Mouse (Mus musculus) limb, embryonic 14.5 days (tissue): Measurements from ENCODE around the gene Eif1ad. TPM values are rescaled to one million over a fixed set of nuclear protein-coding genes. Genes with fewer than 3 reads are reported as not detected.
A peak's percentile ranks its signal among the peaks of the same experiment; 100 is the strongest.

ENCODE experiments used
- ATAC-seq: fragments of 200-750 bp; cut with Nextera tagmentation; 2 replicates; pipeline ENCODE4 v1.8.0; 2017; ENCODE audit warnings: low read depth, moderate number of reproducible peaks, moderate TSS enrichment; ENCODE audit not compliant: low FRiP score
- DNase-seq: peaks from one replicate; pipeline ENCODE4 v3.0.0-alpha.2; 2015; ENCODE audit warnings: low spot score
- H3K27ac ChIP-seq: fragments of 300-500 bp; sonication (generic); replicated peaks from 2 replicates; pipeline ENCODE4 v1.5.1; 2014; ENCODE audit warnings: low read depth, mild to moderate bottlenecking, low read length, moderate library complexity, mixed read lengths
- H3K27me3 ChIP-seq: fragments of 300-500 bp; sonication (generic); 2 replicates; pipeline ENCODE4 v1.6.1; 2014; ENCODE audit warnings: low read length, mixed read lengths; ENCODE audit not compliant: control insufficient read depth, insufficient read depth
- H3K36me3 ChIP-seq: fragments of 300-500 bp; sonication (generic); 2 replicates; pipeline ENCODE4 v1.6.1; 2014; ENCODE audit warnings: mild to moderate bottlenecking, low read length, moderate library complexity, mixed read lengths; ENCODE audit not compliant: control insufficient read depth, insufficient read depth
- H3K4me1 ChIP-seq: fragments of 300-500 bp; sonication (generic); 2 replicates; pipeline ENCODE4 v1.6.1; 2014; ENCODE audit warnings: antibody characterized with exemption, low read length, mixed read lengths; ENCODE audit not compliant: control insufficient read depth, insufficient read depth
- H3K4me2 ChIP-seq: fragments of 300-500 bp; sonication (generic); replicated peaks from 2 replicates; pipeline ENCODE4 v1.6.1; 2014; ENCODE audit warnings: low read depth, mild to moderate bottlenecking, low read length, moderate library complexity; ENCODE audit not compliant: severe bottlenecking
- H3K4me3 ChIP-seq: fragments of 300-500 bp; sonication (generic); replicated peaks from 2 replicates; pipeline ENCODE4 v1.5.1; 2014; ENCODE audit warnings: low read length
- H3K9ac ChIP-seq: fragments of 300-500 bp; sonication (generic); 2 replicates; pipeline ENCODE4 v1.6.1; 2014; ENCODE audit warnings: mild to moderate bottlenecking, low read depth, low read length, moderate library complexity; ENCODE audit not compliant: severe bottlenecking
- H3K9me3 ChIP-seq: fragments of 300-500 bp; sonication (generic); 2 replicates; pipeline ENCODE4 v1.6.1; 2016; ENCODE audit warnings: low read length; ENCODE audit not compliant: control insufficient read depth
- POLR2A ChIP-seq: fragments of 200-500 bp; IDR thresholded peaks from 2 replicates; pipeline ENCODE4 v1.8.0; 2012; ENCODE audit warnings: inconsistent platforms, mild to moderate bottlenecking, moderate library complexity, borderline replicate concordance; ENCODE audit not compliant: insufficient read depth, insufficient read length; ENCODE audit errors: extremely low read depth
- WGBS: fragments of 180-500 bp; shearing (Covaris S2); extraction: QIAGEN DNeasy Blood & Tissue Kit; methylation state at CpG from one replicate; pipeline ENCODE4 v1.1.7; 2014; 5-methylcytosine and 5-hydroxymethylcytosine counted together
- polyA plus RNA-seq, 2 experiments: library from polyadenylated mRNA; depleted of rRNA in 1 of 2; stranded (reverse) in 1 of 2; unstranded in 1 of 2; fragments of >200 nt; fragmentation: Nextera tagmentation in 1 of 2; extraction: Ambion mirVana in 1 of 2; gene quantifications; 2 replicates each; pipeline versions ENCODE4 v1.2.1 to v1.2.3; 2012 to 2014

Eif1ad gene
- 39.4 and 41.8 TPM in 2 replicates for polyA plus RNA-seq (2012; rRNA removed)
- polyA plus RNA-seq (2014; fragmentation: Nextera tagmentation; extraction: Ambion mirVana) = 43.5 and 43.7 TPM in 2 replicates

GRCm38 (mm10) chr19:5366175-5367052, at the start of gene Eif1ad:
TSS of gene Eif1ad (plus strand) at chr19:5366741.
- Histone ChIP-seq H3K4me3 (peak within 1 kb of the TSS; percentile 94), H3K36me3 (peaks cover 53% of the 10 kb centered on the region), H3K4me2 (peak within 1 kb of the TSS; percentile 94), H3K9me3 (no peaks in the 10 kb centered on the region), H3K9ac (peak within 1 kb of the TSS; percentile 66), H3K27ac (peak within 1 kb of the TSS; percentile 83), H3K27me3 (no peaks in the 10 kb centered on the region), H3K4me1 (peaks cover 14% of the 10 kb centered on the region)
- peak; percentile 75; the same call in 1 of the 2 replicates for TF ChIP-seq POLR2A
- under 1% methylated on average over 67 of the region's 92 CpGs for WGBS
- ATAC-seq (peak; percentile 96), DNase-seq (peak; percentile 97)

- Histone ChIP-seq H3K4me2 (no peak overlapping the region), H3K4me3 (no peak overlapping the region), H3K27me3 (no peaks in the 10 kb centered on the region), H3K36me3 (no peaks in the 10 kb centered on the region), H3K27ac (no peak overlapping the region), H3K4me1 (no peaks in the 10 kb centered on the region), H3K9me3 (no peaks in the 10 kb centered on the region), H3K9ac (no peak overlapping the region)
- ATAC-seq (no peak), DNase-seq (no peak)
- WGBS = 67% methylated on average over 17 of the region's 17 CpGs
- no peak for TF ChIP-seq POLR2A
Measured at GRCm38 (mm10) chr19:5323801-5324200, 42.7 kb upstream of the Eif1ad start.

- WGBS = 71% methylated on average over 19 of the region's 19 CpGs
- no peaks in the 10 kb centered on the region for H3K27me3 ChIP-seq
- ATAC-seq (no peak), DNase-seq (no peak)
- no peak overlapping the region for H3K9ac ChIP-seq
- H3K4me3 ChIP-seq = no peak overlapping the region
- H3K27ac ChIP-seq = no peak overlapping the region
- H3K9me3 ChIP-seq = no peaks in the 10 kb centered on the region
- H3K4me2 ChIP-seq = no peak overlapping the region
- H3K36me3 ChIP-seq = no peaks in the 10 kb centered on the region
- no peak for TF ChIP-seq POLR2A
- no peaks in the 10 kb centered on the region for H3K4me1 ChIP-seq
Measured at GRCm38 (mm10) chr19:5327970-5328369, 38.6 kb upstream of the Eif1ad start.

- WGBS = 75% methylated on average over 5 of the region's 5 CpGs
- no peaks in the 10 kb centered on the region for H3K36me3 ChIP-seq
Measured at GRCm38 (mm10) chr19:5334741-5335140, 31.8 kb upstream of the Eif1ad start.

GRCm38 (mm10) chr19:5335441-5335840, 31.1 kb upstream of the Eif1ad start, which contains the start of gene Catsper1:
TSS of gene Catsper1 (plus strand) at chr19:5335741.
- WGBS = 86% methylated on average over 6 of the region's 6 CpGs

More at GRCm38 (mm10) chr19:5334741-5335140, 31.8 kb upstream of the Eif1ad start:
- no peaks in the 10 kb centered on the region for H3K9me3 ChIP-seq
- no peak for TF ChIP-seq POLR2A
- H3K4me1 ChIP-seq = no peaks in the 10 kb centered on the region
- no peaks in the 10 kb centered on the region for H3K27me3 ChIP-seq
- DNase-seq (no peak), ATAC-seq (no peak)
- H3K9ac ChIP-seq = no peak overlapping the region
- H3K4me2 ChIP-seq = no peak overlapping the region
- H3K4me3 ChIP-seq = no peak overlapping the region
- H3K27ac ChIP-seq = no peak overlapping the region

More at GRCm38 (mm10) chr19:5335441-5335840, 31.1 kb upstream of the Eif1ad start, which contains the start of gene Catsper1:
- no peak within 1 kb of the TSS for H3K4me2 ChIP-seq
- H3K9me3 ChIP-seq = no peaks in the 10 kb centered on the region
- H3K27me3 ChIP-seq = no peaks in the 10 kb centered on the region
- no peaks in the 10 kb centered on the region for H3K4me1 ChIP-seq
- H3K4me3 ChIP-seq = no peak within 1 kb of the TSS
- no peak within 1 kb of the TSS for H3K27ac ChIP-seq
- ATAC-seq = no peak
- H3K36me3 ChIP-seq = no peaks in the 10 kb centered on the region
- no peak for DNase-seq
- no peak for TF ChIP-seq POLR2A
- H3K9ac ChIP-seq = no peak within 1 kb of the TSS
